Mouse (Mus musculus) embryonic facial prominence, embryonic 11.5 days (tissue): Measurements from ENCODE around the gene Acot7. TPM values are rescaled to one million over a fixed set of nuclear protein-coding genes. Genes with fewer than 3 reads are reported as not detected.

Experiments
- ATAC-seq: fragments of 200-750 bp; cut with Nextera tagmentation; replicated peaks from 2 replicates; pipeline ENCODE4 v1.8.0; 2017; ENCODE audit warnings: low read depth; ENCODE audit not compliant: insufficient number of reproducible peaks, low FRiP score, low TSS enrichment
- DNase-seq: peaks from one replicate; pipeline ENCODE4 v3.0.0-alpha.2; 2015; ENCODE audit warnings: low spot score
- H3K27ac ChIP-seq: fragments of 300-500 bp; sonication (generic); replicated peaks from 2 replicates; pipeline ENCODE4 v1.5.1; 2014; ENCODE audit warnings: mild to moderate bottlenecking, low read depth, low read length, control low read depth
- H3K27me3 ChIP-seq: fragments of 300-500 bp; sonication (generic); 2 replicates; pipeline ENCODE4 v1.6.1; 2014; ENCODE audit warnings: mild to moderate bottlenecking, low read length, moderate library complexity, mixed read lengths; ENCODE audit not compliant: control insufficient read depth, insufficient read depth
- H3K36me3 ChIP-seq: fragments of 300-500 bp; sonication (generic); replicated peaks from 2 replicates; pipeline ENCODE4 v1.6.1; 2014; ENCODE audit warnings: low read depth, mild to moderate bottlenecking, low read length, moderate library complexity, mixed read lengths; ENCODE audit not compliant: control insufficient read depth, insufficient read depth
- H3K4me1 ChIP-seq: fragments of 300-500 bp; sonication (generic); 2 replicates; pipeline ENCODE4 v1.6.1; 2014; ENCODE audit warnings: low read length, mixed read lengths; ENCODE audit not compliant: control insufficient read depth, insufficient read depth
- H3K4me2 ChIP-seq: fragments of 300-500 bp; sonication (generic); 2 replicates; pipeline ENCODE4 v1.6.1; 2014; ENCODE audit warnings: low read depth, mild to moderate bottlenecking, control low read depth, low read length, moderate library complexity
- H3K4me3 ChIP-seq: fragments of 300-500 bp; sonication (generic); 2 replicates; pipeline ENCODE4 v1.5.1; 2014; ENCODE audit warnings: low read depth, low read length, control low read depth
- H3K9ac ChIP-seq: fragments of 300-500 bp; sonication (generic); replicated peaks from 2 replicates; pipeline ENCODE4 v1.6.1; 2014; ENCODE audit warnings: mild to moderate bottlenecking, control low read depth, low read length
- H3K9me3 ChIP-seq: fragments of 300-500 bp; sonication (generic); replicated peaks from 2 replicates; pipeline ENCODE4 v1.6.1; 2016; ENCODE audit warnings: mild to moderate bottlenecking, low read length, inconsistent platforms, mixed read lengths; ENCODE audit not compliant: control insufficient read depth
- WGBS: fragments of 180-500 bp; shearing (Covaris S2); extraction: QIAGEN DNeasy Blood & Tissue Kit; methylation state at CpG from one replicate; pipeline ENCODE4 v1.1.7; 2014; 5-methylcytosine and 5-hydroxymethylcytosine counted together
- polyA plus RNA-seq: library from polyadenylated mRNA; unstranded; fragments of >200 nt; fragmentation: Nextera tagmentation; extraction: Ambion mirVana; gene quantifications from 2 replicates; pipeline ENCODE4 v1.2.1, GENCODE M21; 2014

The Acot7 gene
- polyA plus RNA-seq, 1 experiment from 2014 or later: 47.5 TPM

DNA sequence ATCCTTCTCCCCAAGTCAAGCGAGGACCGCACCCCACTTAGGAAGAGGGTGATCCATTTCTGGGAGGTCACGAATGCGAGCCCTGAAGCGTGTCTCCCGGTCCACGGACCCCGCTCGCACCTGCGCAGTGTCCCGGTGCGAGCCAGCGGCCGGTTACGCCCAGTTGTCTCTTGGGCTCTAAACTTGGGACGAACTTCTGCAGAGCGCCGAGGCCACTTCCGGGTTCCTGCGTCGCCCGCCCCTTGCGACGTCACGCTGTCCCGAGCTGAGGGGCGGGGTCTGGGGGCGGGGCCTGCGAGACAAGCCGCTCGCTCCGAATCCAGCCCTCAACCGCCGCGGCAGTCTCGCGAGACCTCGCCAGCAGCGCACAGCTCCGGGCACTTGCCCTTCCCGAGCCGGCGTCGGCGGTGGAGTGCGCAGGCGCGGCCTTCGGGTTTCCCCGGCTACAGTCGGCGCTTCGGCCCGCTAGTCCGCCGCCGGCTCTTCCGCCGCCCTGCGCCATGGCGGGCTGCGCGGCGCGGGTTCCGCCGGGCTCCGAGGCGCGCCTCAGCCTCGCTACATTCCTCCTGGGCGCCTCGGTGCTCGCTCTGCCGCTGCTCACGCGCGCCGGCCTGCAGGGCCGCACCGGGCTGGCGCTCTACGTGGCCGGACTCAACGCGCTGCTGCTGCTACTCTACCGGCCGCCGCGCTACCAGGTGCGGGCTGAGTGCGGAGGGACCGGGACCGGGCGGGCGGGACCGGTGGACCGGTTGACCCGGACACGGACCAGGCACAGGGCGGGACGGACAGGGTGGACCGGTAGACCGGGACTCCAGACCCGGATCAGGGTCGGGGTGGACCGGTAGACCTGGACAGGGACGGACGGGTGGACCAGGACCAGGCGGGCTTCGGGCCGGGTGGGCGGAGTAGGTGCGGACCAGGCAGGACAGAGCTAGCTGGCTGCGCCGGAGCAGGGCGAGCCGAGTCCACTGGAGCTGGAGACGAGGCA is 119.2 kb downstream of the Acot7 start, which contains the start of gene Icmt:
Gene Icmt, plus strand, starts transcription at position 354 of the 988 bp plus-strand sequence.
- no peaks in the 10 kb centered on the region for H3K9me3 ChIP-seq
- no peaks in the 10 kb centered on the region for H3K4me1 ChIP-seq
- H3K9ac ChIP-seq: peak within 1 kb of the TSS; percentile 96
- ATAC-seq (peak; percentile 90), DNase-seq (peak; percentile 99)
- H3K4me3 ChIP-seq: peak within 1 kb of the TSS; percentile 94
- H3K36me3 ChIP-seq: 0 out of 2 replicates have a peak, but pooled peaks cover 2% of the 10 kb centered on the region
- peak within 1 kb of the TSS; percentile 95 for H3K4me2 ChIP-seq
- H3K27me3 ChIP-seq: peaks cover 14% of the 10 kb centered on the region
- H3K27ac ChIP-seq: peak within 1 kb of the TSS; percentile 30; the same call in 1 of the 2 replicates
- under 1% methylated on average over 104 of the region's 119 CpGs for WGBS

DNA sequence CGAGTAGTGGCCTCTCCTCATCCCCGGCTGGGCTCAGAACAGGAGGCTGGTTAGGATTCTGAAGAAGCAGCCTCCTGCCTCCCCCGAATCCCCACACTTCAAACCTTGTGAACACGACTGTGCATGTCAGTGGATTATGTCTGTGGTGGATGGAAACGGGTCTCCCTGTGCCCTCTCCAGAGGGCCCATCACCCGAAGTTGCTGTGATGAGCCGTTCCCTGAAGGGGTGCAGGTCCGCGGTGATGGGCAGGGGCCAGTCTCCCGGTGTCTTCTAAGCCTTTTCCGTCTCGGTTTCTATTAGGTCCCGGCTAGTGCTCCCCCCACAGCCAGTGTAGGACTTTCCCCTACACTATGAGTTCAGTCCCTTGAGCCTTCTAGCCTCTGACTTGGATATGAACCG is 120.9 kb downstream of the Acot7 start:
- H3K9me3 ChIP-seq: no peaks in the 10 kb centered on the region
- no peaks in the 10 kb centered on the region; the same call in 1 of the 2 replicates for H3K27me3 ChIP-seq
- H3K27ac ChIP-seq: no peak overlapping the region
- H3K9ac ChIP-seq: no peak overlapping the region
- no peak for DNase-seq
- WGBS: 78% methylated on average over 14 of the region's 14 CpGs
- 0 out of 2 replicates have a peak, but pooled peaks cover 4% of the 10 kb centered on the region for H3K36me3 ChIP-seq
- H3K4me2 ChIP-seq: no peak overlapping the region
- no peak overlapping the region for H3K4me3 ChIP-seq
- no peaks in the 10 kb centered on the region for H3K4me1 ChIP-seq
- no peak for ATAC-seq

DNA sequence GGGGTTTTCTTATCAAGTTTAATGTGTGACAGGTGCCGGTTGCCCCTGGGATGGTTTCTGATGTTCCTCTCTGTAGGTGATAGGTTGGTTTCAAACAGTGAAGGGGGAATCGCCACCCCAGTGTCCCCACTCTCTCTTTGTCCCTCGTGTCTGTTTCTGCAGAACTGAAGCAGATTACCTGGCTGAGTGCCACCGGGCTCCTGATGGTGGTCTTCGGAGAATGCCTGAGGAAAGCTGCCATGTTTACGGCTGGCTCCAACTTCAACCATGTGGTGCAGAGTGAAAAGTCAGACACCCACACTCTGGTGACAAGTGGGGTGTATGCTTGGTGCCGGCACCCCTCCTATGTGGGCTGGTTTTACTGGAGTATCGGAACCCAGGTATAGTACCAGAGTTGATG is 122.4 kb downstream of the Acot7 start:
- Histone ChIP-seq H3K4me2 (no peak overlapping the region), H3K36me3 (0 out of 2 replicates have a peak, but pooled peaks cover 4% of the 10 kb centered on the region), H3K27ac (no peak overlapping the region), H3K9me3 (no peaks in the 10 kb centered on the region), H3K4me3 (no peak overlapping the region), H3K27me3 (no peaks in the 10 kb centered on the region; the same call in 1 of the 2 replicates), H3K9ac (no peak overlapping the region), H3K4me1 (no peaks in the 10 kb centered on the region)
- 91% methylated on average over 8 of the region's 8 CpGs for WGBS
- ATAC-seq (no peak), DNase-seq (no peak)

DNA sequence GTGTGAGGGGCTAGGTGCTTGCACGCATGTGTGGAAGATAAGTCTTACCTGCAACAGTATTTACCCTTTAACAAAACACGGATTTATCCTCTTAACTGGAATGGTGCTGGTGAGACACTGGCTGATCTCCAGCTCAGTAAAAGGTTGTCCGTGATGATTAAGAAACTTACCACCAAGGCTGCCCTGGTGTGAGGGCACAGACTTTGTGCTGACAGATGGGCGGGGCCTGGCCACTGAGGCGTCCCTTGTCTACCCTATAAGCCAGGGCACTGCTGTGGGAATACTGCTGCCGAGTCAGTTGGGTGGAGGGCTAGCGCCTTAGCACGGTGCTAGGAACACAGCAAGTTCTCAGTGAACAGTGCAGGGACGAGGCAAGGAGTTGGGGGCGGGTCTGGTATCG is 124.1 kb downstream of the Acot7 start:
- Histone ChIP-seq H3K4me3 (no peak overlapping the region), H3K9ac (no peak overlapping the region), H3K36me3 (0 out of 2 replicates have a peak, but pooled peaks cover 4% of the 10 kb centered on the region), H3K9me3 (no peaks in the 10 kb centered on the region), H3K4me2 (no peak overlapping the region), H3K27ac (no peak overlapping the region), H3K4me1 (no peaks in the 10 kb centered on the region), H3K27me3 (no peaks in the 10 kb centered on the region; the same call in 1 of the 2 replicates)
- DNase-seq: no peak
- WGBS: 72% methylated on average over 11 of the region's 11 CpGs
- ATAC-seq: no peak

DNA sequence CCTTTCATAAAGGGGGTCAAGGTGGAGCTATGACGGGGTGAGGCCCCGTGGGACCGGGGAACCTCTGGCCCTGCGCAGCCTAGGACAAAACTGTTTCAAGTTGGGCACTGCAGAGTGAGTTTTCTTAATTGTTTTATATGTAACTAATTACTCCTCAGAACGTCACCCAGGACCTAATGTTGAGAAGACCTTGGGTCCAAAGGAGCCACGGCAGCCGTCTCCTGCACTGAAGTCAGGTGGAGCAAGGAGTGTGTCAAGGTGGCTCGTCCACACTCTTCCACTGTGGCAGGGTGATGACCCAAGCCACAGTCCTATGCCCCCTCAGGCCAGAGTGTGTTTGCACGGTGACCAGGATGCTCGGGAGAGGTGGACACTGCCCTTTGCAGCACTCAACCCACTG is 125.2 kb downstream of the Acot7 start:
- Histone ChIP-seq H3K4me3 (no peak overlapping the region), H3K27ac (no peak overlapping the region), H3K36me3 (0 out of 2 replicates have a peak, but pooled peaks cover 4% of the 10 kb centered on the region), H3K4me1 (no peaks in the 10 kb centered on the region), H3K9ac (no peak overlapping the region), H3K9me3 (no peaks in the 10 kb centered on the region), H3K27me3 (no peaks in the 10 kb centered on the region), H3K4me2 (no peak overlapping the region)
- 88% methylated on average over 10 of the region's 10 CpGs for WGBS
- ATAC-seq (no peak), DNase-seq (no peak)

DNA sequence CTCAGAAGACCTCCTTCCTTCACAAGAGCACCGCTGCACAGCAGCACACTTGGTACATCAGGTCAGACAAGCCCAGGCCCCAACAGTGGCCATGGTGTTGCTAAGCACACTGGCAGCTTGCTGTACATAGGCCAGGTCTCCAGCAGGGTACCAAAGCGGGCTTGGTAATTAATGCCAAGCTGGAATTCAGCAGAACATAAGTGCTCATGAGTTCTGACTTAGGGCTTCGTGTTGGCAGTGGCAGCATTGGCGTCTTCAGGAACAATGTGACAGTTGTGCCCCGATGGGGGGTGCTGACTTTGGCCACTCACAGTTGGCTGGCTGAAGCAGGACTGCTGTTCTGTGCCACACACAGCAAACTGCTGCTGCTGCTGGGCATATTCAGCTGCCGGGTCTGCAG is 126.8 kb downstream of the Acot7 start:
- H3K27me3 ChIP-seq: no peaks in the 10 kb centered on the region
- 0 out of 2 replicates have a peak, but pooled peaks cover 3% of the 10 kb centered on the region for H3K36me3 ChIP-seq
- H3K4me1 ChIP-seq: no peaks in the 10 kb centered on the region
- H3K9ac ChIP-seq: no peak overlapping the region
- no peak overlapping the region for H3K27ac ChIP-seq
- no peak overlapping the region for H3K4me3 ChIP-seq
- no peak for ATAC-seq
- WGBS: 95% methylated on average over 6 of the region's 6 CpGs
- DNase-seq: no peak
- no peak overlapping the region for H3K4me2 ChIP-seq
- H3K9me3 ChIP-seq: no peaks in the 10 kb centered on the region

DNA sequence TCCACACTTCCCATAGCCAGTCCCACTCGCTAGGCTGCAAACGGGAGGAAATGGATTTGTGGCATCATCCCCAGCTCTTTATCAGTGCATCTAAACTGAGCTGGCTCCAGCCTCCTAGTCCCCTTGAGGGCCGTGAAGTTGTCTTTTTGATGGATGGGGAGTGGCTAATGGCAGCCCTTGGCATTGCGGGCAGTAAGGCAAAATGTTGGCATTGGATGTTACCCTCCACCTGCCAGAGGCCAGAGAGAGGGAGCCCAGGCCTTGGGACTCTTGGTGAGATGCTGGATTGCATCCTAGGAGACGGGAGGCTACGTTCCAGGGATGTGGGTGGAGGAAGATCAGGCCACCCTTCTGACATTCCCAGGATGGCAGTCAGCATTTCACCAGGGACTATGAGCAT is 128.1 kb downstream of the Acot7 start:
- DNase-seq (no peak), ATAC-seq (no peak)
- Histone ChIP-seq H3K9ac (no peak overlapping the region), H3K27me3 (no peaks in the 10 kb centered on the region; the same call in 1 of the 2 replicates), H3K4me2 (no peak overlapping the region), H3K27ac (no peak overlapping the region), H3K9me3 (no peaks in the 10 kb centered on the region), H3K4me3 (no peak overlapping the region), H3K4me1 (no peaks in the 10 kb centered on the region), H3K36me3 (0 out of 2 replicates have a peak, but pooled peaks cover 2% of the 10 kb centered on the region)
- 83% methylated on average over 6 of the region's 6 CpGs for WGBS

DNA sequence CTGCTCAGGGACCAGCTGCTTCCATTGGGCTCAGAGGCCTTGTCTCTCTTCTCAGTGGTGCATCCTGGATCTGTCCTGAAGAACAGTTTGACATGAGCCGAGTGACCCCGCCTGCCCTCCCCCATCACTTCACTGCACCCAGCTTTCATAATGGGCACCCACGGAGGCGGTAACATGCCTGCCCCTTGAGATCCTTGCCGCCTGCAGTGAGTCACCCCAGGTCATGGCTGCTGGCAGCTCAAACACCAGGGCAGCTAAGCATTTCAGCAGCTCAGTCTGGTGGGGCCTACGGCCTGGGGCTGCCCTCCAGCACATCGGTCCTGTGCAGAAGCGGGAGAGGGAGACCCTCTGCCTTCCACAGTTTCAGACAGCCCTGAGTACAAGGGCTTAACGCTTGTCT is 129.6 kb downstream of the Acot7 start:
- H3K9me3 ChIP-seq: no peaks in the 10 kb centered on the region
- WGBS: 77% methylated on average over 9 of the region's 9 CpGs
- no peak overlapping the region for H3K27ac ChIP-seq
- no peak overlapping the region for H3K9ac ChIP-seq
- no peak overlapping the region for H3K4me3 ChIP-seq
- H3K4me2 ChIP-seq: no peak overlapping the region
- ATAC-seq (no peak), DNase-seq (no peak)
- H3K4me1 ChIP-seq: no peaks in the 10 kb centered on the region
- H3K27me3 ChIP-seq: peaks cover 14% of the 10 kb centered on the region
- 0 out of 2 replicates have a peak, but pooled peaks cover 2% of the 10 kb centered on the region for H3K36me3 ChIP-seq
